Mouse (Mus musculus) forebrain, embryonic 12.5 days (tissue): ENCODE data around the gene Fam84b. TPM values are rescaled to one million over a fixed set of nuclear protein-coding genes. Genes with fewer than 3 reads are reported as not detected.

Experiments used
- ATAC-seq: fragments of 200-750 bp; cut with Nextera tagmentation; 2 replicates; pipeline ENCODE4 v1.8.0; 2017; ENCODE audit warnings: moderate TSS enrichment; ENCODE audit not compliant: low FRiP score
- H3K27ac ChIP-seq: fragments of 300-500 bp; sonication (generic); 2 replicates; pipeline ENCODE4 v1.5.1; 2016; ENCODE audit warnings: mild to moderate bottlenecking
- H3K27me3 ChIP-seq: fragments of 300-500 bp; sonication (generic); 2 replicates; pipeline ENCODE4 v1.6.1; 2016; ENCODE audit warnings: mild to moderate bottlenecking
- H3K36me3 ChIP-seq: fragments of 300-500 bp; sonication (generic); replicated peaks from 2 replicates; pipeline ENCODE4 v1.6.1; 2016; ENCODE audit warnings: mild to moderate bottlenecking
- H3K4me1 ChIP-seq: fragments of 300-500 bp; sonication (generic); 2 replicates; pipeline ENCODE4 v1.6.1; 2016
- H3K4me2 ChIP-seq: fragments of 300-500 bp; sonication (generic); 2 replicates; pipeline ENCODE4 v1.6.1; 2016; ENCODE audit warnings: mild to moderate bottlenecking, moderate library complexity
- H3K4me3 ChIP-seq: fragments of 300-500 bp; sonication (generic); replicated peaks from 2 replicates; pipeline ENCODE4 v1.5.1; 2016; ENCODE audit warnings: mild to moderate bottlenecking
- H3K9ac ChIP-seq: fragments of 300-500 bp; sonication (generic); 2 replicates; pipeline ENCODE4 v1.6.1; 2016; ENCODE audit warnings: mild to moderate bottlenecking
- H3K9me3 ChIP-seq: fragments of 300-500 bp; sonication (generic); 2 replicates; pipeline ENCODE4 v1.6.1; 2016
- WGBS: fragments of 180-500 bp; shearing (Covaris S2); methylation state at CpG from one replicate; pipeline ENCODE4 v1.1.7; 2016; 5-methylcytosine and 5-hydroxymethylcytosine counted together
- polyA plus RNA-seq: library from polyadenylated mRNA; unstranded; fragments of >200 nt; fragmentation: Nextera tagmentation; extraction: Ambion mirVana; gene quantifications from 2 replicates; pipeline ENCODE4 v1.2.1, GENCODE M21; 2016

Fam84b gene
- polyA plus RNA-seq, 1 experiment from 2014 or later: 19.7 TPM

DNA sequence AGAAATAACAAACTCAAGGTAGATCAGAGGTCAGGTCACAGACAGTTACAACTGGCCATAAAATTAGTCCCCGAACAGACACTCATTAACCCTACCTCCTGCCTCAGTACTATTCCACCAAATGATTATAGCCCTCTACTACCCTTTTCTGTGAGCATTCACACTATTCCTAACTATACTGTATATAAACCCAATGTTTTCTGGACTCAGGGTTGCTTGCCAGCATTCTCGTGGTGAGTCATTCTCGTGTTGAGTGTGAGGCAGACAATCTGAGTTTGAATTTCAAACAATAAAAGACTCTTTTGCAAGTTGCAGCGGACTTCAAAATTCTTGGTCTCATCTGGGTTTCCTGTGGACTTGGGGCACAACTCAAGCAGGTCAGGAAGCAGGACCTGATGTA is 74.5 kb downstream of the Fam84b start:
- Histone ChIP-seq H3K9me3 (no peaks in the 10 kb centered on the region), H3K4me2 (no peak overlapping the region), H3K36me3 (no peaks in the 10 kb centered on the region), H3K9ac (no peak overlapping the region), H3K27me3 (no peaks in the 10 kb centered on the region), H3K4me3 (no peak overlapping the region), H3K27ac (no peak overlapping the region), H3K4me1 (no peaks in the 10 kb centered on the region)
- no peak for ATAC-seq
- 85% methylated on average over 4 of the region's 4 CpGs for WGBS

Other genes starting within 250 kb of the Fam84b start
- gene A1bg, start 69.2 kb upstream of the Fam84b start, polyA plus RNA-seq: not detected in 2 replicates